Mouse (Mus musculus): ENCODE measurements around the gene Dock11. TPM values are rescaled to one million over a fixed set of nuclear protein-coding genes. Genes with fewer than 3 reads are reported as not detected.

Gene Dock11
- polyA plus RNA-seq, 1 experiment: 10.7 TPM

DNA sequence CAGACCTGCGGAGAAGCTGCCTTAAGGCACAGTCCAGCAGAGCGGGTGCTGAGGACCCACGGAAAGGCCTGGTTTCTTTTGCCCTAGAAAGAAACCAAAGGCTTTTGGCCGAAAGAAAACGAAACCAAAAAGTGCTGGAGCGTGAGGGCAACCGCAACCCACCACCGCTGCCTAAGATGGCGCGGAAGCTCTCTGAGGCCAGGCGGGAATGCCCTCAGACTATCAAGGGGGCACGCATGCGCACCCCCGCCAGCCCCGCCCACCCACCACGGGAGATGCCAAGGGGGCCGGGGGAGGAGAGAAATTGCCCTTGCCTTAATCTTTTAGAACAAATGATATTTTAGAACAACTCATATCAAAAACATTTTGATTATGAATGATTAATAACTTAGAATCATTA lies 137.0 kb downstream of the Dock11 start:
- Histone ChIP-seq H3K4me1 (ENCODE audit: control insufficient read depth, insufficient read depth, low read length) (no peaks in the 10 kb centered on the region), H3K4me3 (replicated peaks; ENCODE audit: control insufficient read depth, low read depth, low read length) (no peak overlapping the region), H3K27ac (ENCODE audit: control insufficient read depth, insufficient read depth, low read depth, low read length, poor library complexity) (no peak overlapping the region)
- TF ChIP-seq CTCF (IDR thresholded peaks at IDR 0.05; ENCODE audit: control insufficient read depth, insufficient read depth, low read length): no peak
- TF ChIP-seq POLR2A (IDR thresholded peaks at IDR 0.05; ENCODE audit: borderline replicate concordance, control insufficient read depth, low read depth, low read length): no peak
- WGBS: 82% methylated on average over 17 of the region's 17 CpGs

DNA sequence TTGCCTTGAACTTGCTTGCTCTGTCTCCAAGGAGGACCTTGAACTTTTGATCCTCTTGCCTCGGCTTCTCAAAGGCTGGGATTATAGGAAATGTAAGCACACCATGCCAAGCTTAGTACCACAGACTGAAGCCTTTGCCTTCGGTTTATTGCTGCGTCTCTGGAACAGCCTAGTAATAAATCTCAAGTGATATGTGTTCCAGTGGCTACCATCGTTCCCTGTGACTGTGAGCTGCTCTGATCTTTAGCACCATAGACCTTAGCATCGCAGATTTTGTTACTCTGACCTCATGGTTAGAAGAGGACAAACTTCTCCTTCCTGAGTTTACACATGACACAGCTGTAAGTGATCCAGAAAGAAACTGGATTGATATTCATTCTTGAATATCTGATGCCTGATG lies 142.5 kb downstream of the Dock11 start:
- Histone ChIP-seq H3K4me3 (replicated peaks; ENCODE audit: control insufficient read depth, low read depth, low read length) (no peak overlapping the region), H3K27ac (ENCODE audit: control insufficient read depth, insufficient read depth, low read depth, low read length, poor library complexity) (no peak overlapping the region), H3K4me1 (ENCODE audit: control insufficient read depth, insufficient read depth, low read length) (no peaks in the 10 kb centered on the region)
- no peak for TF ChIP-seq POLR2A (IDR thresholded peaks at IDR 0.05; ENCODE audit: borderline replicate concordance, control insufficient read depth, low read depth, low read length)
- no peak for TF ChIP-seq CTCF (IDR thresholded peaks at IDR 0.05; ENCODE audit: control insufficient read depth, insufficient read depth, low read length)
- WGBS: 82% methylated on average over 5 of the region's 5 CpGs

DNA sequence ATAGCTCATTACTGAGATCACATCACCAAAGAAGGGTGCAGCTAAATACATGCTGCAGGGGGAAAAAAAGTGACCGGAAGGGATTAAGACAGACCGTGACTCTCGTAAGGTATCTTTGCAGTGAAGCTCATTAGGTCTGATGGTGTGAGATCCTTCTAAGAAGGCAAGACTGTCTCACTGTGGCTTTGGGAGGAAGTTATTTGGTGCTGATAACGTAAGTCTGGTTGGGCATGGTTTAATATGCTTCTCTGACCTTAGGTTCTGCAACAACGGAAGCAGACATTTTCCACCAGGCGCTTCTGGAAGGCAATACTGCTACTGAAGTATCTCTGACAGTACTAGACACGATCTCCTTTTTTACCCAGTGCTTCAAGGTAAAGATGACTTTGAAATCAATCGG lies 145.4 kb downstream of the Dock11 start:
- H3K4me1 ChIP-seq (ENCODE audit: control insufficient read depth, insufficient read depth, low read length): no peaks in the 10 kb centered on the region
- TF ChIP-seq CTCF (IDR thresholded peaks at IDR 0.05; ENCODE audit: control insufficient read depth, insufficient read depth, low read length) (no peak), POLR2A (IDR thresholded peaks at IDR 0.05; ENCODE audit: borderline replicate concordance, control insufficient read depth, low read depth, low read length) (no peak)
- H3K27ac ChIP-seq (ENCODE audit: control insufficient read depth, insufficient read depth, low read depth, low read length, poor library complexity): no peak overlapping the region
- WGBS: 48% methylated on average over 8 of the region's 8 CpGs
- no peak overlapping the region for H3K4me3 ChIP-seq (replicated peaks; ENCODE audit: control insufficient read depth, low read depth, low read length)

DNA sequence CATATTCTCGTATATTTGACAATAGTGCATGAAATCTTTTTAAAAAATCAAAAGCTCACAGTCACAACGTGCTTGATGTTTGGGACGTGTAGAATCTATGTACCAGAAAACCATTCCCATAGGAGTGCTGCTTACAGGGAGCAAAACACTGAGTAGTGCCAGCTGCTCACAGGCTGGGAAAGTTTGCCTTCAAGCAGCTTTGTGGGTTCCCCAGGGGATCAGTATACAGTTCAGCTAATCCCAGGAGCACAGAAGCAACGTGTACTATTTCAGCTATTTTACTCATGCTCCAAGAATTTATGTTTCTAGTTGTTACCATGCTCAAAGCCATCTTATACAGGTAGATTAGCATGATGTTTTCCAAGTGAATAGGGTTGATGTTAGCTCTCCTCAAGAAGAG lies 157.1 kb downstream of the Dock11 start:
- H3K4me1 ChIP-seq (ENCODE audit: control insufficient read depth, insufficient read depth, low read length): no peaks in the 10 kb centered on the region
- WGBS: 79% methylated on average over 4 of the region's 4 CpGs
- no peak overlapping the region for H3K4me3 ChIP-seq (replicated peaks; ENCODE audit: control insufficient read depth, low read depth, low read length)
- H3K27ac ChIP-seq (ENCODE audit: control insufficient read depth, insufficient read depth, low read depth, low read length, poor library complexity): no peak overlapping the region
- no peak for TF ChIP-seq POLR2A (IDR thresholded peaks at IDR 0.05; ENCODE audit: borderline replicate concordance, control insufficient read depth, low read depth, low read length)
- TF ChIP-seq CTCF (IDR thresholded peaks at IDR 0.05; ENCODE audit: control insufficient read depth, insufficient read depth, low read length): no peak

DNA sequence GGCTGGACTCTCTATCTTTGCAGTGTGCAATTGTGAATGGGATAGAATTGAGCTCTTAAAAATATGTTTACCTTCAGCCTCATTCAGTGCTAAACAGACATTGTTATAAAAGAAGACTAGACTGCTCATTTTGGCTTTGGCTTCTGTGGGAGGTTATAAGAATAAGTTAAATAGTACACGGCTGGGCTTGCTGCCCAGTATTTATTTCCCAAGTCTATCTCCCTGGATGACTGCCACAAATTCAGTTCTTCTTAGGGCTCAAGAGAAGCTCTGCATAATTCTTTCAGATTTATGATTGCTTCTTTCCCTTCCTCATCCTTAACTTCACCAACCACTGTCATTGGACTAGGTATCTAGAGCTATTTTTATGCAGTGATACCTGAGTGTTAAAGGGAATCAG lies 158.8 kb downstream of the Dock11 start:
- TF ChIP-seq CTCF (IDR thresholded peaks at IDR 0.05; ENCODE audit: control insufficient read depth, insufficient read depth, low read length) (no peak), POLR2A (IDR thresholded peaks at IDR 0.05; ENCODE audit: borderline replicate concordance, control insufficient read depth, low read depth, low read length) (no peak)
- Histone ChIP-seq H3K27ac (ENCODE audit: control insufficient read depth, insufficient read depth, low read depth, low read length, poor library complexity) (no peak overlapping the region), H3K4me1 (ENCODE audit: control insufficient read depth, insufficient read depth, low read length) (no peaks in the 10 kb centered on the region), H3K4me3 (replicated peaks; ENCODE audit: control insufficient read depth, low read depth, low read length) (no peak overlapping the region)
- WGBS: 86% methylated on average over 1 of the region's 1 CpGs

DNA sequence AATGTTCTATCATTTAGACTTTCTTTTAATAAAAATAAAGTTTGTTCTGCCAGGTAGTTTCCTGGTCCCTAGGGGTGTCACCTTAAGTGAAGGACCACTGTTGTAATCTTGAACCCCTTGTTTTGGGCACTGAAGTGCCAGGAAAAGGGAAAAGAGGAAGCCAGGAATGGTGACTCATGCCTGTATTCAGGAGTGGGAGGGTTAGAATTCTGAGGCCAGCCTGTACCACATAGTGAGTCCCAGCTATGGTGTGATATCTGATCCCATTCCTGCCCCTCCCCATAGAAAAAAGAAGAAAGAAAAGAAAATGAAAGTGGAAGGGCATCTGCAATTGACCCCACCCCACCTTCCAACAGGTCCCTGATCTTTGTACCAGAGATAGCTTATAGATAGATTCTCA lies 161.7 kb downstream of the Dock11 start:
- no peaks in the 10 kb centered on the region for H3K4me1 ChIP-seq (ENCODE audit: control insufficient read depth, insufficient read depth, low read length)
- H3K27ac ChIP-seq (ENCODE audit: control insufficient read depth, insufficient read depth, low read depth, low read length, poor library complexity): no peak overlapping the region
- H3K4me3 ChIP-seq (replicated peaks; ENCODE audit: control insufficient read depth, low read depth, low read length): no peak overlapping the region
- TF ChIP-seq POLR2A (IDR thresholded peaks at IDR 0.05; ENCODE audit: borderline replicate concordance, control insufficient read depth, low read depth, low read length): no peak

DNA sequence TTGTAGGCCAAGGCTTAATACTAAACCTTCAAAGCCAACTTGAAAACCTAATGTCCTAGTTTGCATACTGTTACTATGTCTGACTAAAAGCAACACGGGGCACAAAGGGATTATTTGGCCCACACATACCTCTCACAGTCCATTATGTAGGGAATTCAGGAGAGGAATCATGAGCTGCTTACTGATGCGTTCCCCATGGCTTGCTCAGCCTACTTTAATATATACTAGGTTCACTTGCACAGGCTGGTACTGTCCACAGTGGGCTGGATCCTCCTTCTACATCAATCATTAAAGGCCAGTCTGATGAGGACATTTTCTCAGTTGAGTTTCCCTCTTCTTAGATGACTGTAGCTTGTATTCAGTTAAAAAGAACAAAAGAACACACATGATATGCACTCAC lies 185.4 kb downstream of the Dock11 start:
- Histone ChIP-seq H3K4me1 (ENCODE audit: control insufficient read depth, insufficient read depth, low read length) (no peaks in the 10 kb centered on the region), H3K27ac (ENCODE audit: control insufficient read depth, insufficient read depth, low read depth, low read length, poor library complexity) (no peak overlapping the region), H3K4me3 (replicated peaks; ENCODE audit: control insufficient read depth, low read depth, low read length) (no peak overlapping the region)
- WGBS: 69% methylated on average over 2 of the region's 2 CpGs
- TF ChIP-seq CTCF (IDR thresholded peaks at IDR 0.05; ENCODE audit: control insufficient read depth, insufficient read depth, low read length): no peak
- TF ChIP-seq POLR2A (IDR thresholded peaks at IDR 0.05; ENCODE audit: borderline replicate concordance, control insufficient read depth, low read depth, low read length): no peak

DNA sequence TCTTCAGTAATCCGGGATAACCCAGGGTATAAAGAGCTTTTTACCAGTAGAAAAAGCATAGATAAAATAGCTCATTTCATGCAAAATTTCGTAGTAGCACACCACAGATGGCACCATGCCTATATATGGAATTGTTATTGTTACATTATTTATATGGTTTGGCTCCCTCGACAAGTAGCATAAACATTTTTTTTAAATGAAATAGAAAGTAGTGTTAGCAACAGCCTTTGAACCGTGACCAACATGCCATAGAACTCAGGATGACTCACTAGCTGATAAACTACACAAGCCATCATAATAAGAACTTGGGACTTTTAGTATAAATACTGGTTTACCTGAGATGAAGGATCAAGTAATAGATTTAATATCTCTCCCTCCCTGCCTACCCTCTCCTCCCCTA lies 188.5 kb downstream of the Dock11 start:
- TF ChIP-seq CTCF (IDR thresholded peaks at IDR 0.05; ENCODE audit: control insufficient read depth, insufficient read depth, low read length) (no peak), POLR2A (IDR thresholded peaks at IDR 0.05; ENCODE audit: borderline replicate concordance, control insufficient read depth, low read depth, low read length) (no peak)
- 66% methylated on average over 4 of the region's 4 CpGs for WGBS
- Histone ChIP-seq H3K4me1 (ENCODE audit: control insufficient read depth, insufficient read depth, low read length) (no peaks in the 10 kb centered on the region), H3K27ac (ENCODE audit: control insufficient read depth, insufficient read depth, low read depth, low read length, poor library complexity) (no peak overlapping the region), H3K4me3 (replicated peaks; ENCODE audit: control insufficient read depth, low read depth, low read length) (no peak overlapping the region)

DNA sequence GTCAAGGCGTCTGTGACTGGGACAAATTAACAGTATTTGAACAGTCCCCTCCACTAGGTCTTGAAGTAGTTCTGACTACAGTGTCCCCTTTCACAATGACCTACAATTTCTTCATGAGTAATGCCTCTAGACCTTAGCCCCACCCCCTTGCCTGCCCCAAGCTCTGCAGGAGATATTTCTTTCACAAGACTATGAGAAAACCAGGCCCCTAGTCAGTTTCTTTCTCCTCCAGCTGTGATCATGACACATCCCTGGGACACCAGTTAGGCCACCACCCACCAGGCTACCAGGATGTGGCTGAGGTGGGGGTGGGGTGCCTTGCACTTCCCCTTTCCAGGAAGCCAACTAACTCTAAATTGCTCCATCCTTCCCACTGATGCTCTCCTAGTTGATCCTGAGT lies 194.3 kb downstream of the Dock11 start:
- H3K27ac ChIP-seq (ENCODE audit: control insufficient read depth, insufficient read depth, low read depth, low read length, poor library complexity): peak overlapping the region; percentile 87
- H3K4me3 ChIP-seq (replicated peaks; ENCODE audit: control insufficient read depth, low read depth, low read length): no peak overlapping the region
- WGBS: 52% methylated on average over 1 of the region's 1 CpGs
- TF ChIP-seq CTCF (IDR thresholded peaks at IDR 0.05; ENCODE audit: control insufficient read depth, insufficient read depth, low read length): no peak
- TF ChIP-seq POLR2A (IDR thresholded peaks at IDR 0.05; ENCODE audit: borderline replicate concordance, control insufficient read depth, low read depth, low read length): no peak
- peaks cover 2% of the 10 kb centered on the region; the same call in 1 of the 2 replicates for H3K4me1 ChIP-seq (ENCODE audit: control insufficient read depth, insufficient read depth, low read length)
